Comparison of ENCODE assay signal across 8 mouse cellular contexts in the genomic region with DNA sequence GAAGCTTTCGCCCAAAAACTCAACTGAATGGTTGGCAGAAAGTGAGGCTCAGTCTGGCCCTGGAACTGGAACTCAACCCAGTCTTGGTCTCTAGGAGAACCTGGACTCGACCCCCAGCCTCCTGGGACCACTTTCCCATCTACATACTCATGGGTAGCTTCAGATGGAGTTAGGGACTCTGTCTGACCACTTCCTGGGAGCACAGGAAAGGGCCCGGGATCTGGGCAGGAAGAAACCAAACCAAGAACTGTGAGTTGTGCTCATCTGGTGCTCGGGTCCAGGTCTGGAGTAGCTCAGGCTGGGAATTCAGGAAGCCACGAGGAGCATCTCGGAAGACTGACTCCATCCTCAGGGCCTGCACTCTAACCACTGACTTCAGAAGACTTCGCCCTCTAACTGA. TPM values are rescaled to one million over a fixed set of nuclear protein-coding genes. Genes with fewer than 3 reads are reported as not detected.
DNase-seq lines count a peak whose midpoint lies in the region; ATAC-seq and TF ChIP-seq lines count a peak whose summit lies in the region.
"Had no signal": no experiment of that assay in that cellular context is flagged by ENCODE, and none has a peak within 500 bp of the region (broad histone marks: within the 10 kb centered on the region; RNA-seq: fewer than 3 reads in every experiment).

No protein-coding gene starts in this region.

- WGBS in lung, embryonic 14.5 days = 75% methylated on average over 7 of the region's 7 CpGs
- WGBS in lung, adult 2 months = 65% methylated on average over 7 of the region's 7 CpGs
- 89% methylated on average over 7 of the region's 7 CpGs for WGBS in forebrain, embryonic 14.5 days
- WGBS in limb, embryonic 10.5 days = 88% methylated on average over 7 of the region's 7 CpGs
- 74% methylated on average over 7 of the region's 7 CpGs for WGBS in stomach, embryonic 15.5 days

- peak overlapping the region; percentile 95 for H3K9ac ChIP-seq in lung, embryonic 14.5 days
- H3K9ac ChIP-seq in forebrain, embryonic 14.5 days (ENCODE audit: low read length) = peak overlapping the region; percentile 98; the same call in 1 of the 2 replicates
- H3K9ac ChIP-seq in stomach, embryonic 15.5 days = no peak overlapping the region

- no peak for ATAC-seq in lung, embryonic 14.5 days (ENCODE audit: insufficient read depth)
- no peak for ATAC-seq in forebrain, embryonic 14.5 days
- no peak for ATAC-seq in stomach, embryonic 15.5 days (ENCODE audit: insufficient read depth, low FRiP score, low read depth)
- ATAC-seq: Patski had no signal

- peaks cover 51% of the 10 kb centered on the region for H3K4me1 ChIP-seq in lung, embryonic 14.5 days (ENCODE audit: insufficient read depth)
- H3K4me1 ChIP-seq in lung, adult 2 months (ENCODE audit: control insufficient read depth, insufficient read depth, low read length) = peaks cover 46% of the 10 kb centered on the region
- H3K4me1 ChIP-seq in forebrain, embryonic 14.5 days (ENCODE audit: control insufficient read depth, insufficient read depth, low read length) = peaks cover 52% of the 10 kb centered on the region
- H3K4me1 ChIP-seq in limb, embryonic 10.5 days = peaks cover 68% of the 10 kb centered on the region
- H3K4me1 ChIP-seq in stomach, embryonic 15.5 days = peaks cover 66% of the 10 kb centered on the region

- peak overlapping the region; percentile 96 for H3K4me2 ChIP-seq in lung, embryonic 14.5 days
- H3K4me2 ChIP-seq in forebrain, embryonic 14.5 days (ENCODE audit: low read length) = peak overlapping the region; percentile 89
- peak overlapping the region; percentile 79 for H3K4me2 ChIP-seq in stomach, embryonic 15.5 days

- no peak for TF ChIP-seq CTCF in lung, embryonic 14.5 days (IDR thresholded peaks at IDR 0.05; ENCODE audit: low read depth)
- no peak for TF ChIP-seq CTCF in lung, adult 2 months (IDR thresholded peaks at IDR 0.05; ENCODE audit: insufficient read depth, low read length)

- peaks cover 32% of the 10 kb centered on the region for H3K36me3 ChIP-seq in lung, embryonic 14.5 days (ENCODE audit: insufficient read depth)
- H3K36me3 ChIP-seq in forebrain, embryonic 14.5 days (ENCODE audit: control insufficient read depth, insufficient read depth, low read length) = peaks cover 15% of the 10 kb centered on the region; the same call in 1 of the 2 replicates
- H3K36me3 ChIP-seq in limb, embryonic 10.5 days = peaks cover 59% of the 10 kb centered on the region
- no peaks in the 10 kb centered on the region for H3K36me3 ChIP-seq in stomach, embryonic 15.5 days

- no peak overlapping the region; the same call in 1 of the 2 replicates for H3K27ac ChIP-seq in lung, embryonic 14.5 days (ENCODE audit: low read depth)
- H3K27ac ChIP-seq in forebrain, embryonic 14.5 days (ENCODE audit: low read depth, low read length) = no peak overlapping the region
- no peak overlapping the region for H3K27ac ChIP-seq in limb, embryonic 10.5 days
- H3K27ac ChIP-seq in stomach, embryonic 15.5 days = no peak overlapping the region

- no peaks in the 10 kb centered on the region for H3K9me3 ChIP-seq in lung, embryonic 14.5 days (ENCODE audit: low read depth, low read length)
- no peaks in the 10 kb centered on the region for H3K9me3 ChIP-seq in forebrain, embryonic 14.5 days (replicated peaks; ENCODE audit: control insufficient read depth, low read length)
- H3K9me3 ChIP-seq in limb, embryonic 10.5 days (replicated peaks) = no peaks in the 10 kb centered on the region
- H3K9me3 ChIP-seq in stomach, embryonic 15.5 days = no peaks in the 10 kb centered on the region

- peak overlapping the region; percentile 91 for H3K4me3 ChIP-seq in lung, embryonic 14.5 days (ENCODE audit: low read depth, low read length)
- H3K4me3 ChIP-seq in lung, adult 2 months (replicated peaks; ENCODE audit: extremely low read depth, low read depth, low read length) = no peak overlapping the region
- H3K4me3 ChIP-seq in forebrain, embryonic 14.5 days (ENCODE audit: low read depth, low read length) = peak overlapping the region; percentile 96
- H3K4me3 ChIP-seq in limb, embryonic 10.5 days = peak overlapping the region; percentile 92; the same call in 1 of the 2 replicates
- peak overlapping the region; percentile 85 for H3K4me3 ChIP-seq in stomach, embryonic 15.5 days (replicated peaks)

- DNase-seq in lung, embryonic 14.5 days = no peak
- no peak for DNase-seq in lung, adult 2 months
- no peak for DNase-seq in forebrain, embryonic 14.5 days (ENCODE audit: low spot score)
- no peak for DNase-seq in limb, embryonic 10.5 days (ENCODE audit: low spot score)
- no peak for DNase-seq in urinary bladder, adult 18-20 months (ENCODE audit: low spot score in 2 of 2)
- DNase-seq in layer of hippocampus, adult 9-10 months (ENCODE audit: low spot score) = no peak

- H3K27me3 ChIP-seq in lung, embryonic 14.5 days (ENCODE audit: insufficient read depth, low read length) = no peaks in the 10 kb centered on the region
- no peaks in the 10 kb centered on the region for H3K27me3 ChIP-seq in forebrain, embryonic 14.5 days (replicated peaks; ENCODE audit: control insufficient read depth, insufficient read depth, low read length)
- no peaks in the 10 kb centered on the region for H3K27me3 ChIP-seq in limb, embryonic 10.5 days (ENCODE audit: low read depth, poor library complexity, severe bottlenecking)
- no peaks in the 10 kb centered on the region for H3K27me3 ChIP-seq in stomach, embryonic 15.5 days (replicated peaks)
- H3K27me3 ChIP-seq: Patski had no signal

- no peak for TF ChIP-seq POLR2A in lung, adult 2 months (IDR thresholded peaks at IDR 0.05; ENCODE audit: borderline replicate concordance, extremely low read depth, low read depth, low read length)

RNA-seq across cellular contexts. Expression of a gene that starts 2.5 kb away (rescaled TPM):
- 8.6 and 8.9 TPM in 2 replicates for polyA plus RNA-seq in lung, embryonic 14.5 days (2014; fragmentation: Nextera tagmentation; extraction: Ambion mirVana)
- polyA plus RNA-seq in lung, adult 2 months (2012; rRNA removed) = 34.1 and 37.1 TPM in 2 replicates
- polyA plus RNA-seq in forebrain, embryonic 14.5 days (2014; fragmentation: Nextera tagmentation; extraction: Ambion mirVana) = 5.9 and 8.1 TPM in 2 replicates
- polyA plus RNA-seq in limb, embryonic 10.5 days (2016; fragmentation: Nextera tagmentation; extraction: Ambion mirVana) = 5.3 and 5.7 TPM in 2 replicates
- 3.6 and 4.2 TPM in 2 replicates for polyA plus RNA-seq in stomach, embryonic 15.5 days (2015; fragmentation: Nextera tagmentation; extraction: Ambion mirVana)

RNA-seq across cellular contexts. Expression of a gene that starts 10.3 kb away (rescaled TPM):
- not detected in 2 replicates for polyA plus RNA-seq in lung, embryonic 14.5 days (2014; fragmentation: Nextera tagmentation; extraction: Ambion mirVana)
- not detected in 2 replicates for polyA plus RNA-seq in lung, adult 2 months (2012; rRNA removed)
- not detected in 2 replicates for polyA plus RNA-seq in forebrain, embryonic 14.5 days (2014; fragmentation: Nextera tagmentation; extraction: Ambion mirVana)
- polyA plus RNA-seq in limb, embryonic 10.5 days (2016; fragmentation: Nextera tagmentation; extraction: Ambion mirVana) = not detected in 2 replicates
- polyA plus RNA-seq in stomach, embryonic 15.5 days (2015; fragmentation: Nextera tagmentation; extraction: Ambion mirVana) = not detected in 2 replicates

RNA-seq across cellular contexts. Expression of a gene that starts 58.5 kb away (rescaled TPM):
- 36.2 and 37.0 TPM in 2 replicates for polyA plus RNA-seq in lung, embryonic 14.5 days (2014; fragmentation: Nextera tagmentation; extraction: Ambion mirVana)
- 69.9 and 85.8 TPM in 2 replicates for polyA plus RNA-seq in lung, adult 2 months (2012; rRNA removed)
- polyA plus RNA-seq in forebrain, embryonic 14.5 days (2014; fragmentation: Nextera tagmentation; extraction: Ambion mirVana) = 13.6 and 15.6 TPM in 2 replicates
- polyA plus RNA-seq in limb, embryonic 10.5 days (2016; fragmentation: Nextera tagmentation; extraction: Ambion mirVana) = 24.0 and 27.3 TPM in 2 replicates
- polyA plus RNA-seq in stomach, embryonic 15.5 days (2015; fragmentation: Nextera tagmentation; extraction: Ambion mirVana) = 27.1 and 28.9 TPM in 2 replicates
